In the genomic region with DNA sequence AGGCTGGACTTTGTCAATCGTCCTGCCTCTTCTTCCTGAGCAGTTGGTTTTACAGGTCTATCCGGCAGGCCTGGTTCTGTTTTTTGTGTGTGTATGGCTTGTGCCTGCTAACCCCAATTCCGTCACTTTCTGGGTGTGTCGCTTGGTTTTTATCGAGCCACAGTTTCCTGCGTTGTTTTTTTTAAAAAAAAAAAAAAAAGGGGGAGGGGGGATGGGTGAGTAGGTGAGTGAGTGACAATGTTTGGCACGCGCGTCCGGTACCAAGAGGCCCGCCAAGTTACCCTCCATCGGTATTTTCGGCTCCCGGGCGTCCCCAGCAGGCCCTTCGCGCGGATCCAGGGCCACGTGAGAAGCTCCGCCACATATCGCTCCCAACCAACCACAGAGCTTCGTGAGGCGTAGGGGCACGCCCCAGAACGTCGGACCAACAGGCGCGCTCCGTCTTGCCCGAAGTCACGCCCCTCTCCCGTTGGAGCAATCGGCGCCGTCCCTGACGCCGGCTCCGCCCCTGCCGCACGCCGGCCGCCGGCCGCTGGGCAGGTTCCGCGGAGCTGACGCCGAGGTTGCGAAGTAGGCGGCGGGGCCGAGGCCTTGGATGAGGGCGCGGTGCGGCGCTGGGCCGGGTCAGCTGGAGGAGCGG, we compare ENCODE assay signal across 7 mouse cellular contexts. TPM values are rescaled to one million over a fixed set of nuclear protein-coding genes. Genes with fewer than 3 reads are reported as not detected.
DNase-seq lines count a peak whose midpoint lies in the region; ATAC-seq lines count a peak whose summit lies in the region.

TSS of gene Tatdn2 (plus strand) at position 469 of the 640 bp plus-strand sequence.

- no peaks in the 10 kb centered on the region for H3K9me3 ChIP-seq in intestine, embryonic 15.5 days
- H3K9me3 ChIP-seq in midbrain, embryonic 10.5 days (replicated peaks), result no peaks in the 10 kb centered on the region

- peak within 1 kb of the TSS; percentile 87 for H3K9ac ChIP-seq in intestine, embryonic 15.5 days

- peak within 1 kb of the TSS; percentile 92 for H3K27ac ChIP-seq in intestine, embryonic 15.5 days
- peak within 1 kb of the TSS; percentile 88 for H3K27ac ChIP-seq in midbrain, embryonic 10.5 days (replicated peaks)

- peaks cover 12% of the 10 kb centered on the region for H3K4me1 ChIP-seq in intestine, embryonic 15.5 days (replicated peaks)
- peaks cover 33% of the 10 kb centered on the region for H3K4me1 ChIP-seq in midbrain, embryonic 10.5 days

- H3K27me3 ChIP-seq in intestine, embryonic 15.5 days (replicated peaks), result no peaks in the 10 kb centered on the region
- no peaks in the 10 kb centered on the region; the same call in 1 of the 2 replicates for H3K27me3 ChIP-seq in midbrain, embryonic 10.5 days (ENCODE audit: low read depth, poor library complexity, severe bottlenecking)

- DNase-seq in adrenal gland, adult 2 months, result peak; percentile 99
- DNase-seq in embryo, embryonic 11.5 days (ENCODE audit: low read depth, low spot score), result peak; percentile 93
- peak; percentile 91 to 93 for DNase-seq in gastrocnemius, postnatal 36 days
- peak; percentile 96 to 99 for DNase-seq in left cerebral cortex, postnatal 25 days (ENCODE audit: low spot score in 2 of 2)
- DNase-seq in midbrain, embryonic 10.5 days (ENCODE audit: low spot score), result peak; percentile 96
- peak; percentile 86 for DNase-seq in right cerebral cortex, postnatal 4 days

- WGBS in intestine, embryonic 15.5 days, result under 1% methylated on average over 53 of the region's 58 CpGs
- under 1% methylated on average over 58 of the region's 58 CpGs for WGBS in midbrain, embryonic 10.5 days

- ATAC-seq in intestine, embryonic 15.5 days, result peak; percentile 98

- peak within 1 kb of the TSS; percentile 86 for H3K4me3 ChIP-seq in intestine, embryonic 15.5 days (replicated peaks)
- H3K4me3 ChIP-seq in midbrain, embryonic 10.5 days, result peak within 1 kb of the TSS; percentile 91

- peak within 1 kb of the TSS; percentile 91 for H3K4me2 ChIP-seq in intestine, embryonic 15.5 days (replicated peaks)

- intact Hi-C loops in gastrocnemius, postnatal 36 days (cut with DNase I), result no loop called here
- intact Hi-C loops in left cerebral cortex, postnatal 25 days (cut with DNase I), result loop anchor here (1.0 kb wide), 1 partner anchor 58 kb away; the partner anchor contains the start of gene Irak2

- H3K36me3 ChIP-seq in intestine, embryonic 15.5 days, result no peaks in the 10 kb centered on the region; the same call in 1 of the 2 replicates
- peaks cover 25% of the 10 kb centered on the region for H3K36me3 ChIP-seq in midbrain, embryonic 10.5 days

RNA-seq across cellular contexts. Expression of gene Tatdn2, which starts in this region (rescaled TPM):
- 10 to 100 TPM; 44.7 to 56.3 TPM for total RNA-seq in adrenal gland, adult 2 months (2021)
- 16.3 and 19.0 TPM in 2 replicates for polyA plus RNA-seq in adrenal gland, adult 2 months (2012; rRNA removed)
- 10 to 100 TPM; 30.5 to 39.6 TPM for total RNA-seq in gastrocnemius, postnatal 36 days (2021)
- 0.97 and 1.2 TPM in 2 replicates for polyA plus RNA-seq in intestine, embryonic 15.5 days (2015; fragmentation: Nextera tagmentation; extraction: Ambion mirVana)
- 10 to 100 TPM; 67.1 to 71.7 TPM for total RNA-seq in left cerebral cortex, postnatal 25 days (2021)
- 0.54 and 0.76 TPM in 2 replicates for polyA plus RNA-seq in midbrain, embryonic 10.5 days (2016; fragmentation: Nextera tagmentation; extraction: Ambion mirVana)

Comparison
In these comparisons a context has a peak if more than half of its experiments do, and no peak if none do; other contexts are left out.
1. Peak in every context shown above with its lines: DNase-seq, ATAC-seq, H3K4me3 ChIP-seq and H3K27ac ChIP-seq.
2. Peak in DNase-seq, H3K4me3 ChIP-seq and H3K27ac ChIP-seq in midbrain, embryonic 10.5 days; RNA of the gene not detected or under 1 TPM.